Mouse (Mus musculus) testis, adult 2 months (tissue): ENCODE results near the gene Tacc2. TPM values are rescaled to one million over a fixed set of nuclear protein-coding genes. Genes with fewer than 3 reads are reported as not detected.

Experiments used
- H3K27ac ChIP-seq: fragments of 200-500 bp; 2 replicates; pipeline ENCODE4 v1.5.1; 2012; ENCODE audit warnings: low read depth, low read length; ENCODE audit not compliant: control insufficient read depth, insufficient read depth
- H3K27me3 ChIP-seq: fragments of 200-500 bp; 2 replicates; pipeline ENCODE4 v1.6.1; 2012; ENCODE audit warnings: mild to moderate bottlenecking, low read length, moderate library complexity; ENCODE audit not compliant: control insufficient read depth, insufficient read depth
- H3K36me3 ChIP-seq: fragments of 200-500 bp; 2 replicates; pipeline ENCODE4 v1.6.1; 2012; ENCODE audit warnings: mild to moderate bottlenecking, low read length; ENCODE audit not compliant: control insufficient read depth, insufficient read depth
- H3K4me1 ChIP-seq: fragments of 200-500 bp; 2 replicates; pipeline ENCODE4 v1.6.1; 2012; ENCODE audit warnings: low read length; ENCODE audit not compliant: control insufficient read depth, insufficient read depth
- H3K4me3 ChIP-seq: fragments of 200-500 bp; 2 replicates; pipeline ENCODE4 v1.5.1; 2012; ENCODE audit warnings: low read depth, mild to moderate bottlenecking, low read length, moderate library complexity, mixed read lengths; ENCODE audit not compliant: control insufficient read depth
- CTCF ChIP-seq: fragments of 200-500 bp; IDR thresholded peaks from 2 replicates; pipeline ENCODE4 v1.5.1; 2012; ENCODE audit warnings: low read depth, mild to moderate bottlenecking, inconsistent platforms, low read length, moderate library complexity; ENCODE audit not compliant: control insufficient read depth, insufficient read depth, insufficient replicate concordance
- POLR2A ChIP-seq: fragments of 200-500 bp; IDR thresholded peaks from 2 replicates; pipeline ENCODE4 v1.6.1; 2012; ENCODE audit warnings: low read depth, mild to moderate bottlenecking, inconsistent platforms, low read length, moderate library complexity; ENCODE audit not compliant: control insufficient read depth
- polyA plus RNA-seq: library from polyadenylated mRNA; depleted of rRNA; stranded (reverse); fragments of >200 nt; gene quantifications from 2 replicates; pipeline ENCODE4 v1.2.3, GENCODE M21; 2012

The Tacc2 gene
- polyA plus RNA-seq, 1 experiment = 6.5 TPM

DNA sequence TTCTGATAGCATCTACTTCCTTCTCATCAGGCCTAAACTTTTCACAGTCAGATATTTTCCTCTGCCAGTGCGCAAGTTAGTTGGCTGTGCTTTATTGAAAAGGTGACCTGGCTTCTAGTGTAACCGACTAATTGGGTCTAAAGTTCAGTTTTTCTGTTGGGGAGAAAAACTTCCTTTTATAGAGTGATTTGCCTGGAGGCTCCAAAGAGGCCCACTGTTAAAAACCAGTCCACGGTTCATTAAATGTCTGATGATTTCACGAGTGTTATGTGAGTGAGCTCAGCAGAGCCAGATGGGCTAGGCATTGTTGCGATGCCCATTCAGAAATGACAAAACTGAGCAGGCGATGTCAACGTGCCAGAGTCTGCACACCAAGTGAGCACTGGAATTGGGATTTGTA, 6.8 kb upstream of the Tacc2 start:
- Histone ChIP-seq H3K4me3 (no peak overlapping the region), H3K27ac (no peak overlapping the region), H3K4me1 (no peaks in the 10 kb centered on the region), H3K27me3 (no peaks in the 10 kb centered on the region), H3K36me3 (no peaks in the 10 kb centered on the region)
- TF ChIP-seq CTCF (no peak), POLR2A (no peak)

DNA sequence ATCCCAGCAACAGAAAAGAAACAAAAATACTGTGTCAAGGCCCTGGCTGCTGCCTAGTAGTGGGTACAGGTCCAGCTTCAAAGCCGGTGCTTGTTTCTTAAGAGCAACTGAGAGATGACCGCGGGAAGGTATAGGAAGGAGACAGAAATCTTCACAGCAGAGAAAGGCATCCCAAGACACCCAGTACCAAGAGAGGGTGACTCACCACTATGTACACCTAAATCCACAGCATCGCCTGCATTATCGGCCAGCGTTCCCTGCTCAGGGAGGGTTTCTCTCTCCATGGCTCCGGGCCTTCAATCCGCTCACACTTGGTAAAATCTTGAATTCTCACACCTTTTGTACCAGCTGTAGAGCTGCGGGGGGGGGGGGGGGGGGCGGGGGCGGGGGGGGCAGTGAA, 4.4 kb upstream of the Tacc2 start, which contains the start of gene Nsmce4a:
Gene Nsmce4a (minus strand): TSS at position 298 of the 400 bp plus-strand sequence.
- Histone ChIP-seq H3K4me3 (peak within 1 kb of the TSS; percentile 68), H3K27me3 (no peaks in the 10 kb centered on the region), H3K36me3 (no peaks in the 10 kb centered on the region), H3K27ac (no peak within 1 kb of the TSS), H3K4me1 (no peaks in the 10 kb centered on the region)
- TF ChIP-seq POLR2A = no peak
- TF ChIP-seq CTCF = no peak

DNA sequence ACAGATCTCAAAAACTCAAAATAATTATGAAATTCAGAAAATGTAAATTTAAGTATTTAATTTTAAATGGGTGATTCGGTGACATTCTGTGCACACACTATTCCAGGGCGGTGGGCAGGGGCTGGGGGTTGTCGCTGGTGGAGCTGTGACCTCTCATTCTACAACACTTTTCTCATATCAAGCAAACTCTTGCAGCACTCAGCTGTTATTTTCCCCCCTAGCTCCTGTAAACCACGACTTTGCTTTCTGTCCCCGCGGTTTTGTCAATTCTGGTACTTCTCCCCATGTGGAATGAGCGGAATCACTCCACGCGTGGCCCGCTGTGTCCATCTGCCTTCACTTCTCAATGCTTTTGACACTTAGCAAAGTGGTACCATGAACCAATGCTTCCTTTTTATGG, 3.5 kb upstream of the Tacc2 start:
- TF ChIP-seq CTCF = no peak
- no peak for TF ChIP-seq POLR2A
- Histone ChIP-seq H3K4me1 (no peaks in the 10 kb centered on the region), H3K4me3 (no peak overlapping the region), H3K36me3 (no peaks in the 10 kb centered on the region), H3K27me3 (no peaks in the 10 kb centered on the region), H3K27ac (no peak overlapping the region)

DNA sequence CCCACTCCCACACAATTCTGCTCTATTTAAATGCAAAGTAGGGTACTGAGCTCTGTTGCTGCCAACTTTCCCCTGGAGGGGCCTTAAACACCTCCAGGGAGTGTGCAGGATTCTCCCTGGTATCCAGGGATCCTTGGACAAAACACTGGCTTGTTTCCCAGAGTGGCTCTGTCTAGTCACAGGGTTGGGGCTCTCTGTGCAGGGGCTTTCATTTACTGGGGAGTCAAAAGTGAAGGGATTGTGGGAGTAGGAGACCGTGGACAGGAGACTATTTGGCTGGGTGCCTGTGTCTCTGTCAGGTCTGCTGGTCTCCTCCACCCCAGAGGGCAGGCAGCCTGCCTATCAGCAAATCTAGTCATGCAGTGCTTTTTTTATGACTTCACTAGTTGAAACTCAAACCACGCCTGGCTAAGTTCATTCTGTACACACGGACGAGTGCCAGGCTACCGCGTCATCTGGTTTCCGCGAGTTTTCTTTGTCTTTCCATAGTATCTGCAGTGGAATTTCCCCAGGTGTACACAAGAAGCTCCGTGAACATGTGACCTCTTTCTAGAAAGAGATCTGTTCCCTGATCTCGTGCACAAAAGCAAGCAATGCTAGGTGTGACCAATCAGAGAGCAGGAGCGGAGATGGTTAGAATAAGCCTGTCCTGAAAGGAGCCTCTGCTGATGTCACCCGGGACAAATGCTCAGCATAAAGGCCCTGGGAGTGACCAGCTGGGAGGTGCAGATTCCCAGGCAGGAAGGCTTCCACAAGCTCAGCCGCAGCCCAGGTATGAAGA, 2.8 kb upstream of the Tacc2 start:
- H3K27me3 ChIP-seq = no peaks in the 10 kb centered on the region
- no peak overlapping the region for H3K4me3 ChIP-seq
- H3K36me3 ChIP-seq = no peaks in the 10 kb centered on the region
- no peak overlapping the region for H3K27ac ChIP-seq
- no peaks in the 10 kb centered on the region for H3K4me1 ChIP-seq
- TF ChIP-seq POLR2A (no peak), CTCF (no peak)

DNA sequence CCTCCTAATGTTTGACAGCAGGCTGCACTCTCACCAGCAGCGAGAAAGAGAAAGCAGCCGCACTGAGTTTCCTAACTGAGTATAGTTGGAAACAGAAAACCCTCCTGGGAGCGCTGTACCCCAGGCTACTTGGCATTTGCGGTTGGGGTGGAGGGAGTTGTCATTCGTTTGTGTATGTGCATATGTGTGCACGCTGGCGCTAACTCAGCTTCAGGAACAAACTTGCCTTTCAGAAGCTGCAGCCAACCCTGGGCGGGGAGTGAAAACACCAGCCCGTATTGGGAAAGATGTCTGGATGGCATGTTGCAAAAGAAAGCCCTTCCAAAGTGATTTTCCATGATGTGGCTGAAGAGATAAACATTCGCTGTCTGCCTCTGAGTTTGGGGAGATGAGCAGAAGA, 257 bp upstream of the Tacc2 start:
- Histone ChIP-seq H3K36me3 (no peaks in the 10 kb centered on the region), H3K4me1 (no peaks in the 10 kb centered on the region), H3K27ac (no peak overlapping the region), H3K27me3 (no peaks in the 10 kb centered on the region), H3K4me3 (no peak overlapping the region)
- TF ChIP-seq POLR2A (no peak), CTCF (no peak)

DNA sequence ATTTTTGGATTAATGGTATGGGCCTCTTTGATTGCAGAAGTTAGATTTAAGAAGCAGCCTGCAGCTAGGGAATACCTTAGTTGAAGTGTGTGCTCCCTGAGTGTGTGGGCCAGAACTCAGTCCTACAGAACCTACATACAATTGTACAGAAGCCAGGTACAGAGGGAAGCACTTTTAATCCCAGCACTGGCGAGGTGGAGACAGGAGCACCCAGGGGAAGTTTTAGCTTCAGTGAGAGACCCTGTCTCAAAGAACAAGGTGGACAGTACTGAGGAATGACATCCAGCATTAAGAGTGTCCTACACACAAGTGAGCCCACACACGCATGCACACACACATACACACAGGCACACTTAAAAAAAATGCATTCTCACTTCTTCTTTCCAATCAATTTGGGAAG, 828 bp downstream of the Tacc2 start:
- H3K4me1 ChIP-seq = no peaks in the 10 kb centered on the region
- H3K4me3 ChIP-seq = no peak overlapping the region
- TF ChIP-seq CTCF = no peak
- no peak for TF ChIP-seq POLR2A
- H3K27me3 ChIP-seq = no peaks in the 10 kb centered on the region
- no peaks in the 10 kb centered on the region for H3K36me3 ChIP-seq
- H3K27ac ChIP-seq = no peak overlapping the region

DNA sequence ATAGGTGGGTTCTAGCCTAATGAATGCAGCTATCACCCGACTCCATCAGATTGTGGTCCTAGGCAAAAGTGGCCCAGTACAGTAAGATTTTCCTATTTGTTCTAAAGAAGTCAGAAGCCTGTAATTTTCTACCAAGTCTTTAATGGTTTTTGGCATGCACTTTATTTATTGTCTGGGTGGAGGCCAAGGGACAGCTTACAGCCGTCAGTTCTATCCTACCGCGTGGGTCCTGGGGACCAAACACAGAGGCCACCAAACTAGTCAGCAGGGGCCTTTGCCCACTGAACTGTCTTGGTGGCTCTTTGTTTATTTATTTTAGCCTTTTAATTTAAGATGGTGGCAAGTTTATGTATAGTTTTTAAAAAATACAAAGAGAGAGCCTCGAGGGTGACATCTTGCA, 1.4 kb downstream of the Tacc2 start:
- Histone ChIP-seq H3K4me1 (no peaks in the 10 kb centered on the region), H3K27ac (no peak overlapping the region), H3K4me3 (no peak overlapping the region), H3K27me3 (no peaks in the 10 kb centered on the region), H3K36me3 (no peaks in the 10 kb centered on the region)
- no peak for TF ChIP-seq CTCF
- no peak for TF ChIP-seq POLR2A

DNA sequence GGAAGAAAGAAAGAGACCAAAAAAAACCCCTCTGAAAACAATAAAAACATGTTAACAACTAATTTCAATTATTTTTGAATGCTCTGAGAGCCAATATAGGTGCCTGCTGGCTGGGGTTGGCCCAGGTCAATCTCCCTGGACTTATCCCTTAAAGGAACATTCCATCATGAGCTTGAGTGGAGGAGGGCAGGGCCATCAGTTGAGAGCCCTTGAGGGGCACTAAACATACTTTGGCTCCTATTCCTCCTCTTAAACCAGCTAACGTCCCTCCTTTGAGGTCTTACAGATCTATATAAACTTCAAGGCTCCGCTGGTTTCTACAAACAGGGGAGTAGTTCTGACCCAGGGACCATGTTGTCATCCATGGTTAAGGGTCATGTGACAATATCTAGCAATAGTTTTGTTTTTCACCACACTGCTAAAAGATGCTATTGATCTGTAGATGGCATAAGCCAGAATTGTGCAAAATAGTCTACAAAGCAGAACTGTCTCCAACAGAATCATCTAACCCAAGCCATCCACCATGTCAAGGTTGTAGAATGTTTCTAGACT, 9.4 kb downstream of the Tacc2 start:
- Histone ChIP-seq H3K36me3 (no peaks in the 10 kb centered on the region), H3K27ac (no peak overlapping the region), H3K4me3 (no peak overlapping the region), H3K27me3 (no peaks in the 10 kb centered on the region), H3K4me1 (no peaks in the 10 kb centered on the region)
- TF ChIP-seq POLR2A = no peak
- TF ChIP-seq CTCF = no peak
